Mouse (Mus musculus): ENCODE measurements at regions not wholly inside any gene's neighbourhood (a gene's known extent, or its start where the extent isn't known, plus 50 kb on each side); places are given as distances from the start of the nearest gene placed in this dataset.
A peak's percentile ranks its signal among the peaks of the same experiment; 100 is the strongest.

- no peak for DNase-seq (ENCODE audit: extremely low spot score, low spot score)
Observed at GRCm38 (mm10) chr3:45198994-45199589, 179.1 kb upstream of the Pcdh10 start.

- DNase-seq (ENCODE audit: extremely low spot score, low spot score), result no peak
Observed at GRCm38 (mm10) chr3:45204392-45205043, 173.7 kb upstream of the Pcdh10 start.

DNA sequence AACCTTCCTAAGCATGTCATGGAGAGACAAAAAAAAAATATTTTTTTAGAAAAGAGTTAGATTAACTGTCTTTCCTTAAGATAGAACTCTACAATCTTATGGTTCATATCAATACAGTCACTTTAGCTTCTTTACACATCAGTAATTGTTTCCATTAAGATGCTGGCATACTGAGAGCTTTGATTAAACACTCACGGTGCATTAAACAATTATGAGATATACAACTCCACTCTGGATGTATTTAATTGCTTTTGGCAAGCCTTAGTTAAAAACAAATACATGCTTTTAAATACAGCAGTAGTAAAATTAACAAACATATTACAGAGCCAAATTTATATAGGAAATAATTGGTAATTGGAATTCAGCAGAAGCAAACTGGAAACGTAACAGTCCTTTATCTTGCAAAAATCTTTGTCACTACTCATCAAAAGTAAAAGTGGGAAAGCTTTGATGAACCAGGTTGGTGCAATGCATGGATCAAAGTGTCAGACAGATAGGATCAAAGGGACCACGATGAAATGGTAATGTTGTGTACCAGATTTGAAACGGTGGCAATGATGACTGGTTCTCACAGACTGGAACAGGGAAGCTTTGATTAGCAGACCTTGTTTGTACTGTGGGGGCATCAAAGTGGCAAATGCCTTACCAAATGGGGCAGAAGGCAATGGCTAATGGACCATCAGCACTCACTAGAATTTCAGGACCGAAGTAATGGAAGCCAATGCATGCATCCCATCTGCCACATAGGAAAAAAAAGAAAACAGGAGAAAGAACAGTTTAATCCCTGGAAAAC, 146.4 kb upstream of the Pcdh10 start:
- DNase-seq (ENCODE audit: extremely low spot score, low spot score), result no peak

- DNase-seq (ENCODE audit: extremely low spot score, low spot score), result no peak
Observed at GRCm38 (mm10) chr3:45238457-45238856, 139.7 kb upstream of the Pcdh10 start.

- DNase-seq (ENCODE audit: extremely low spot score, low spot score), result no peak
Observed at GRCm38 (mm10) chr3:45245456-45245855, 132.7 kb upstream of the Pcdh10 start.

- DNase-seq (ENCODE audit: extremely low spot score, low spot score), result no peak
Observed at GRCm38 (mm10) chr3:45246601-45247000, 131.6 kb upstream of the Pcdh10 start.

- no peak for DNase-seq (ENCODE audit: extremely low spot score, low spot score)
Observed at GRCm38 (mm10) chr3:45276783-45277182, 101.4 kb upstream of the Pcdh10 start.

GRCm38 (mm10) chr3:45297242-45297853, 80.8 kb upstream of the Pcdh10 start:
- DNase-seq (ENCODE audit: extremely low spot score, low spot score), result peak; percentile 12

GRCm38 (mm10) chr3:45319257-45319656, 58.9 kb upstream of the Pcdh10 start:
- DNase-seq (ENCODE audit: extremely low spot score, low spot score), result no peak
